Mouse (Mus musculus) 416B (cell line): ENCODE results near the gene Glrx.
A peak's percentile ranks its signal among the peaks of the same experiment; 100 is the strongest.
"Not testable (repeated sequence)": the region's sequence is repeated elsewhere in the genome, so short reads cannot be mapped to it uniquely, and the experiment has no call there.

Source experiments
- DNase-seq: peaks from one replicate; pipeline ENCODE4 v3.0.0; 2011; ENCODE audit warnings: low read depth

Glrx gene

GRCm38 (mm10) chr13:75839719-75840481, at the start of gene Glrx:
Gene Glrx (plus strand): TSS chr13:75839868.
- peak; percentile 97 for DNase-seq

- peak; percentile 43 for DNase-seq
Observed at GRCm38 (mm10) chr13:75790550-75791205, 49.0 kb upstream of the Glrx start.

- DNase-seq, result peak; percentile 91
Observed at GRCm38 (mm10) chr13:75793863-75794629, 45.6 kb upstream of the Glrx start.

- peak; percentile 100 for DNase-seq
Observed at GRCm38 (mm10) chr13:75797369-75798141, 42.1 kb upstream of the Glrx start.

GRCm38 (mm10) chr13:75798413-75799302, 41.0 kb upstream of the Glrx start:
- peak; percentile 93 for DNase-seq

GRCm38 (mm10) chr13:75799421-75799820, 40.2 kb upstream of the Glrx start:
- DNase-seq, result no peak

- no peak for DNase-seq
Observed at GRCm38 (mm10) chr13:75807969-75808368, 31.7 kb upstream of the Glrx start.

GRCm38 (mm10) chr13:75809957-75810356, 29.7 kb upstream of the Glrx start:
- DNase-seq, result no peak

- DNase-seq, result peak; percentile 87
Observed at GRCm38 (mm10) chr13:75817183-75817582, 22.5 kb upstream of the Glrx start.

GRCm38 (mm10) chr13:75818486-75818885, 21.2 kb upstream of the Glrx start:
- no peak for DNase-seq

GRCm38 (mm10) chr13:75818945-75819706, 20.5 kb upstream of the Glrx start:
- DNase-seq, result no peak

- peak; percentile 51 for DNase-seq
Observed at GRCm38 (mm10) chr13:75819898-75820297, 19.8 kb upstream of the Glrx start.

GRCm38 (mm10) chr13:75822366-75822765, 17.3 kb upstream of the Glrx start:
- not testable (repeated sequence) for DNase-seq

GRCm38 (mm10) chr13:75823201-75823600, 16.5 kb upstream of the Glrx start:
- peak; percentile 67 for DNase-seq

GRCm38 (mm10) chr13:75824611-75825319, 14.9 kb upstream of the Glrx start:
- peak; percentile 95 for DNase-seq

GRCm38 (mm10) chr13:75825388-75825787, 14.3 kb upstream of the Glrx start:
- peak; percentile 93 for DNase-seq

GRCm38 (mm10) chr13:75830708-75831107, 9.0 kb upstream of the Glrx start:
- DNase-seq, result no peak

GRCm38 (mm10) chr13:75831710-75832109, 8.0 kb upstream of the Glrx start:
- no peak for DNase-seq

- DNase-seq, result no peak
Observed at GRCm38 (mm10) chr13:75832697-75833096, 7.0 kb upstream of the Glrx start.
